Mouse (Mus musculus): ENCODE measurements around the gene Tsen15. TPM values are rescaled to one million over a fixed set of nuclear protein-coding genes. Genes with fewer than 3 reads are reported as not detected.
A peak's percentile ranks its signal among the peaks of the same experiment; 100 is the strongest.

Gene Tsen15
- polyA plus RNA-seq, 1 experiment from 2014 or later: 94.5 TPM

GRCm38 (mm10) chr1:152413961-152414360, 27.5 kb upstream of the Tsen15 start:
- H3K9me3 ChIP-seq (ENCODE audit: low read length): peaks cover 10% of the 10 kb centered on the region
- H3K9ac ChIP-seq (replicated peaks; ENCODE audit: low read length): no peak overlapping the region
- H3K4me3 ChIP-seq (ENCODE audit: low read length): no peak overlapping the region
- no peak overlapping the region for H3K4me2 ChIP-seq (replicated peaks; ENCODE audit: low read depth, low read length)
- H3K36me3 ChIP-seq (ENCODE audit: insufficient read depth, low read length): 0 out of 2 replicates have a peak, but pooled peaks cover 5% of the 10 kb centered on the region
- 70% methylated on average over 1 of the region's 1 CpGs for WGBS
- no peaks in the 10 kb centered on the region; the same call in 1 of the 2 replicates for H3K27me3 ChIP-seq (ENCODE audit: insufficient read depth, low read length)
- no peak for ATAC-seq (ENCODE audit: low FRiP score, low TSS enrichment)
- H3K27ac ChIP-seq (ENCODE audit: low read length): no peak overlapping the region
- H3K4me1 ChIP-seq (ENCODE audit: insufficient read depth, low read length): peaks cover 14% of the 10 kb centered on the region

- peaks cover 10% of the 10 kb centered on the region for H3K9me3 ChIP-seq (ENCODE audit: low read length)
- no peak overlapping the region for H3K4me3 ChIP-seq (ENCODE audit: low read length)
- H3K27ac ChIP-seq (ENCODE audit: low read length): no peak overlapping the region
- no peak overlapping the region for H3K4me2 ChIP-seq (replicated peaks; ENCODE audit: low read depth, low read length)
- no peaks in the 10 kb centered on the region; the same call in 1 of the 2 replicates for H3K27me3 ChIP-seq (ENCODE audit: insufficient read depth, low read length)
- H3K4me1 ChIP-seq (ENCODE audit: insufficient read depth, low read length): peaks cover 14% of the 10 kb centered on the region
- H3K9ac ChIP-seq (replicated peaks; ENCODE audit: low read length): no peak overlapping the region
- ATAC-seq (ENCODE audit: low FRiP score, low TSS enrichment): no peak
- H3K36me3 ChIP-seq (ENCODE audit: insufficient read depth, low read length): 0 out of 2 replicates have a peak, but pooled peaks cover 5% of the 10 kb centered on the region
- 95% methylated on average over 2 of the region's 2 CpGs for WGBS
Measured at GRCm38 (mm10) chr1:152413116-152413515, 26.6 kb upstream of the Tsen15 start.

- H3K9me3 ChIP-seq (ENCODE audit: low read length): peaks cover 10% of the 10 kb centered on the region
- ATAC-seq (ENCODE audit: low FRiP score, low TSS enrichment): no peak
- 95% methylated on average over 3 of the region's 3 CpGs for WGBS
Measured at GRCm38 (mm10) chr1:152410657-152411056, 24.2 kb upstream of the Tsen15 start.

GRCm38 (mm10) chr1:152409356-152409755, 22.9 kb upstream of the Tsen15 start:
- no peaks in the 10 kb centered on the region for H3K4me1 ChIP-seq (ENCODE audit: insufficient read depth, low read length)

More at GRCm38 (mm10) chr1:152410657-152411056, 24.2 kb upstream of the Tsen15 start:
- H3K9ac ChIP-seq (replicated peaks; ENCODE audit: low read length): no peak overlapping the region
- no peak overlapping the region for H3K27ac ChIP-seq (ENCODE audit: low read length)
- H3K4me2 ChIP-seq (replicated peaks; ENCODE audit: low read depth, low read length): no peak overlapping the region
- H3K27me3 ChIP-seq (ENCODE audit: insufficient read depth, low read length): no peaks in the 10 kb centered on the region; the same call in 1 of the 2 replicates
- no peaks in the 10 kb centered on the region for H3K4me1 ChIP-seq (ENCODE audit: insufficient read depth, low read length)
- 0 out of 2 replicates have a peak, but pooled peaks cover 5% of the 10 kb centered on the region for H3K36me3 ChIP-seq (ENCODE audit: insufficient read depth, low read length)
- H3K4me3 ChIP-seq (ENCODE audit: low read length): no peak overlapping the region

GRCm38 (mm10) chr1:152407021-152407946, 20.8 kb upstream of the Tsen15 start:
- Histone ChIP-seq H3K27me3 (ENCODE audit: insufficient read depth, low read length) (peaks cover 5% of the 10 kb centered on the region), H3K4me1 (ENCODE audit: insufficient read depth, low read length) (no peaks in the 10 kb centered on the region), H3K9me3 (ENCODE audit: low read length) (peaks cover 3% of the 10 kb centered on the region), H3K36me3 (ENCODE audit: insufficient read depth, low read length) (0 out of 2 replicates have a peak, but pooled peaks cover 3% of the 10 kb centered on the region), H3K9ac (replicated peaks; ENCODE audit: low read length) (no peak overlapping the region), H3K4me2 (replicated peaks; ENCODE audit: low read depth, low read length) (peak overlapping the region; percentile 34; the same call in 1 of the 2 replicates), H3K27ac (ENCODE audit: low read length) (no peak overlapping the region), H3K4me3 (ENCODE audit: low read length) (no peak overlapping the region)
- no peak for ATAC-seq (ENCODE audit: low FRiP score, low TSS enrichment)
- 38% methylated on average over 22 of the region's 22 CpGs for WGBS

More at GRCm38 (mm10) chr1:152409356-152409755, 22.9 kb upstream of the Tsen15 start:
- 63% methylated on average over 4 of the region's 4 CpGs for WGBS
- Histone ChIP-seq H3K27ac (ENCODE audit: low read length) (no peak overlapping the region), H3K4me3 (ENCODE audit: low read length) (no peak overlapping the region), H3K9me3 (ENCODE audit: low read length) (peaks cover 10% of the 10 kb centered on the region), H3K27me3 (ENCODE audit: insufficient read depth, low read length) (no peaks in the 10 kb centered on the region; the same call in 1 of the 2 replicates), H3K36me3 (ENCODE audit: insufficient read depth, low read length) (0 out of 2 replicates have a peak, but pooled peaks cover 5% of the 10 kb centered on the region), H3K4me2 (replicated peaks; ENCODE audit: low read depth, low read length) (no peak overlapping the region), H3K9ac (replicated peaks; ENCODE audit: low read length) (no peak overlapping the region)
- ATAC-seq (ENCODE audit: low FRiP score, low TSS enrichment): no peak

- H3K27ac ChIP-seq (ENCODE audit: low read length): no peak overlapping the region
- peaks cover 17% of the 10 kb centered on the region for H3K27me3 ChIP-seq (ENCODE audit: insufficient read depth, low read length)
- peak overlapping the region; percentile 69 for H3K9ac ChIP-seq (replicated peaks; ENCODE audit: low read length)
- H3K9me3 ChIP-seq (ENCODE audit: low read length): peaks cover 6% of the 10 kb centered on the region
- H3K4me1 ChIP-seq (ENCODE audit: insufficient read depth, low read length): peaks cover 11% of the 10 kb centered on the region
- peak overlapping the region; percentile 57 for H3K4me3 ChIP-seq (ENCODE audit: low read length)
- ATAC-seq (ENCODE audit: low FRiP score, low TSS enrichment): peak; percentile 72; the same call in 1 of the 2 replicates
- H3K4me2 ChIP-seq (replicated peaks; ENCODE audit: low read depth, low read length): peak overlapping the region; percentile 90
- 10% methylated on average over 14 of the region's 14 CpGs for WGBS
- H3K36me3 ChIP-seq (ENCODE audit: insufficient read depth, low read length): no peaks in the 10 kb centered on the region
Measured at GRCm38 (mm10) chr1:152400556-152401540, 14.4 kb upstream of the Tsen15 start.

GRCm38 (mm10) chr1:152399790-152400555, 13.5 kb upstream of the Tsen15 start, which contains the start of gene Colgalt2:
Colgalt2 (plus strand) TSS chr1:152399830.
- Histone ChIP-seq H3K27me3 (ENCODE audit: insufficient read depth, low read length) (peaks cover 17% of the 10 kb centered on the region), H3K9ac (replicated peaks; ENCODE audit: low read length) (peak within 1 kb of the TSS; percentile 69), H3K27ac (ENCODE audit: low read length) (no peak within 1 kb of the TSS), H3K4me2 (replicated peaks; ENCODE audit: low read depth, low read length) (peak within 1 kb of the TSS; percentile 90), H3K9me3 (ENCODE audit: low read length) (peaks cover 6% of the 10 kb centered on the region), H3K4me1 (ENCODE audit: insufficient read depth, low read length) (peaks cover 11% of the 10 kb centered on the region), H3K4me3 (ENCODE audit: low read length) (peak within 1 kb of the TSS; percentile 57), H3K36me3 (ENCODE audit: insufficient read depth, low read length) (no peaks in the 10 kb centered on the region)
- ATAC-seq (ENCODE audit: low FRiP score, low TSS enrichment): peak; percentile 85
- WGBS: 0% methylated on average over 69 of the region's 70 CpGs

GRCm38 (mm10) chr1:152398708-152399107, 12.2 kb upstream of the Tsen15 start:
- H3K4me2 ChIP-seq (replicated peaks; ENCODE audit: low read depth, low read length): no peak overlapping the region
- H3K9me3 ChIP-seq (ENCODE audit: low read length): peaks cover 6% of the 10 kb centered on the region
- H3K4me3 ChIP-seq (ENCODE audit: low read length): no peak overlapping the region
- H3K27ac ChIP-seq (ENCODE audit: low read length): no peak overlapping the region
- 62% methylated on average over 1 of the region's 1 CpGs for WGBS
- no peak overlapping the region for H3K9ac ChIP-seq (replicated peaks; ENCODE audit: low read length)
- peaks cover 17% of the 10 kb centered on the region for H3K27me3 ChIP-seq (ENCODE audit: insufficient read depth, low read length)
- peaks cover 11% of the 10 kb centered on the region for H3K4me1 ChIP-seq (ENCODE audit: insufficient read depth, low read length)
- no peak for ATAC-seq (ENCODE audit: low FRiP score, low TSS enrichment)
- H3K36me3 ChIP-seq (ENCODE audit: insufficient read depth, low read length): no peaks in the 10 kb centered on the region
